Mouse (Mus musculus) CH12.LX (cell line): Measurements from ENCODE around the gene Eif2s3x. TPM values are rescaled to one million over a fixed set of nuclear protein-coding genes. Genes with fewer than 3 reads are reported as not detected.

ENCODE experiments used
- DNase-seq: peaks from one replicate; pipeline ENCODE4 v3.0.0-alpha.2; 2013; ENCODE audit errors: extremely low read depth
- H3K27ac ChIP-seq: 2 replicates; pipeline ENCODE4 v1.5.1; 2012; ENCODE audit warnings: low read depth, mild to moderate bottlenecking, control low read depth, moderate library complexity; ENCODE audit not compliant: insufficient read depth
- H3K27me3 ChIP-seq: replicated peaks from 2 replicates; pipeline ENCODE3; 2012; ENCODE audit warnings: inconsistent platforms
- H3K36me3 ChIP-seq, 2 experiments: replicated peaks in 1 of 2; 2 replicates each; pipeline versions ENCODE3 to v1.6.1; 2012; ENCODE audit warnings: inconsistent platforms in 1 of 2, low read length in 1 of 2, mild to moderate bottlenecking in 1 of 2, mixed read lengths in 1 of 2, moderate library complexity in 1 of 2; ENCODE audit not compliant: control insufficient read depth in 1 of 2, insufficient read depth in 1 of 2
- H3K4me1 ChIP-seq, 2 experiments: 2 replicates each; pipeline ENCODE4 v1.6.1; 2012; ENCODE audit warnings: inconsistent platforms in 1 of 2, moderate library complexity in 1 of 2; ENCODE audit not compliant: insufficient read depth in 2 of 2, control insufficient read depth in 1 of 2
- H3K4me2 ChIP-seq: 2 replicates; pipeline ENCODE4 v1.6.1; 2012; ENCODE audit warnings: low read depth, mild to moderate bottlenecking, control low read depth; ENCODE audit not compliant: poor library complexity, insufficient read depth, severe bottlenecking
- H3K4me3 ChIP-seq, 3 experiments: fragments of 150-350 bp in 1 of 3; sonication (generic) in 1 of 3; replicated peaks in 1 of 3; 2 replicates each; pipeline versions ENCODE3 to v1.5.1; 2011 to 2012; ENCODE audit warnings: low read depth in 2 of 3, low read length in 2 of 3, mild to moderate bottlenecking in 2 of 3, moderate library complexity in 2 of 3, control low read depth in 1 of 3, improper control_type of control experiment in 1 of 3, inconsistent platforms in 1 of 3, mixed read lengths in 1 of 3; ENCODE audit not compliant: poor library complexity in 1 of 3
- H3K79me2 ChIP-seq: replicated peaks from 2 replicates; pipeline ENCODE4 v1.6.1; 2012; ENCODE audit warnings: mild to moderate bottlenecking, moderate library complexity; ENCODE audit not compliant: control insufficient read depth, poor library complexity, insufficient read depth, severe bottlenecking; ENCODE audit errors: extremely low read depth
- H3K9ac ChIP-seq: 2 replicates; pipeline ENCODE4 v1.6.1; 2012; ENCODE audit warnings: low read depth, mild to moderate bottlenecking, control low read depth, moderate library complexity; ENCODE audit not compliant: insufficient read depth
- H3K9me3 ChIP-seq: replicated peaks from 2 replicates; pipeline ENCODE3; 2012; ENCODE audit warnings: low read length, inconsistent platforms, mixed read lengths
- CTCF ChIP-seq, 2 experiments: IDR thresholded peaks in 1 of 2; conservative IDR thresholded peaks in 1 of 2; 2 replicates each; pipeline ENCODE4 v1.5.1; 2011 to 2012; ENCODE audit warnings: low read depth in 2 of 2, low read length in 2 of 2, improper control_type of control experiment in 1 of 2, inconsistent platforms in 1 of 2, mild to moderate bottlenecking in 1 of 2, moderate library complexity in 1 of 2
- E2F4 ChIP-seq: IDR thresholded peaks from 2 replicates; pipeline ENCODE4 v1.6.1; 2011; ENCODE audit warnings: low read depth, low read length, improper control_type of control experiment; ENCODE audit not compliant: insufficient replicate concordance
- ETS1 ChIP-seq: conservative IDR thresholded peaks from 2 replicates; pipeline ENCODE4 v1.6.1; 2012; ENCODE audit warnings: low read depth, mild to moderate bottlenecking, inconsistent platforms, low read length, improper control_type of control experiment, moderate library complexity
- IRF4 ChIP-seq: IDR thresholded peaks from 2 replicates; pipeline ENCODE4 v1.6.1; 2014; ENCODE audit warnings: low read depth, mild to moderate bottlenecking, inconsistent platforms, low read length, improper control_type of control experiment
- MAX ChIP-seq: IDR thresholded peaks from 2 replicates; pipeline ENCODE4 v1.6.1; 2011; ENCODE audit warnings: low read length, improper control_type of control experiment
- MAZ ChIP-seq: IDR thresholded peaks from 2 replicates; pipeline ENCODE4 v1.6.1; 2012; ENCODE audit warnings: low read depth, mild to moderate bottlenecking, inconsistent platforms, low read length, improper control_type of control experiment, moderate library complexity
- MXI1 ChIP-seq: IDR thresholded peaks from 2 replicates; pipeline ENCODE4 v1.6.1; 2011; ENCODE audit warnings: mild to moderate bottlenecking, low read depth, low read length, improper control_type of control experiment
- MYC ChIP-seq: IDR thresholded peaks from 2 replicates; pipeline ENCODE4 v1.6.1; 2011; ENCODE audit warnings: low read depth, mild to moderate bottlenecking, improper control_type of control experiment, low read length
- NRF1 ChIP-seq: IDR thresholded peaks from 2 replicates; pipeline ENCODE4 v1.6.1; 2014; ENCODE audit warnings: low read depth, mild to moderate bottlenecking, inconsistent platforms, low read length, improper control_type of control experiment, moderate library complexity
- PAX5 ChIP-seq: IDR thresholded peaks from 2 replicates; pipeline ENCODE4 v1.6.1; 2012; ENCODE audit warnings: low read length, inconsistent platforms, mixed read lengths
- RAD21 ChIP-seq: IDR thresholded peaks from 2 replicates; pipeline ENCODE4 v1.6.1; 2011; ENCODE audit warnings: low read depth, mild to moderate bottlenecking, low read length, improper control_type of control experiment, moderate library complexity
- RCOR1 ChIP-seq: conservative IDR thresholded peaks from 2 replicates; pipeline ENCODE4 v1.6.1; 2012; ENCODE audit warnings: low read depth, mild to moderate bottlenecking, inconsistent platforms, low read length, improper control_type of control experiment
- SIN3A ChIP-seq: IDR thresholded peaks from 2 replicates; pipeline ENCODE4 v1.6.1; 2012; ENCODE audit warnings: low read length, improper control_type of control experiment, inconsistent platforms
- TCF12 ChIP-seq: IDR thresholded peaks from 2 replicates; pipeline ENCODE4 v1.6.1; 2014; ENCODE audit warnings: low read depth, mild to moderate bottlenecking, inconsistent platforms, low read length, improper control_type of control experiment
- UBTF ChIP-seq: IDR thresholded peaks from 2 replicates; pipeline ENCODE4 v1.6.1; 2012; ENCODE audit warnings: low read depth, mild to moderate bottlenecking, inconsistent platforms, low read length, improper control_type of control experiment, moderate library complexity
- USF1 ChIP-seq: IDR thresholded peaks from 2 replicates; pipeline ENCODE4 v1.6.1; 2014; ENCODE audit warnings: low read depth, mild to moderate bottlenecking, inconsistent platforms, low read length, improper control_type of control experiment
- ZKSCAN1 ChIP-seq: IDR thresholded peaks from 2 replicates; pipeline ENCODE4 v1.6.1; 2012; ENCODE audit warnings: low read depth, inconsistent platforms, low read length, improper control_type of control experiment, borderline replicate concordance
- ZMIZ1 ChIP-seq: IDR thresholded peaks from 2 replicates; pipeline ENCODE4 v1.6.1; 2012; ENCODE audit warnings: low read depth, mild to moderate bottlenecking, inconsistent platforms, low read length, improper control_type of control experiment
- dilution Hi-C: fragments of 300-500 bp; cut with MboI; formaldehyde crosslinking; loops from 2 replicates; pipeline ENCODE4 v1.14.3; 2020; ENCODE audit warnings: low sequenced_read_pairs; ENCODE audit not compliant: extremely low pct_unique_long_range_greater_than_20kb, extremely low pct_ligation_motif_present
- in situ Hi-C: fragments of 300-500 bp; cut with MboI; formaldehyde crosslinking; loops from 3 replicates; pipeline ENCODE4 v1.14.3; 2019; ENCODE audit warnings: low sequenced_read_pairs, low pct_ligation_motif_present, low pct_unique_long_range_greater_than_20kb, mixed read lengths
- polyA plus RNA-seq: library from polyadenylated mRNA; unstranded; fragments of >175 nt; gene quantifications from 2 replicates; pipeline ENCODE4 v1.2.1, GENCODE M21; 2012; ENCODE audit warnings: low read depth; ENCODE audit not compliant: insufficient read length
- total RNA-seq, 2 experiments: library from RNA; depleted of rRNA; stranded (reverse); fragments of 300-350 nt in 1 of 2; fragments of >200 nt in 1 of 2; gene quantifications; 2 replicates each; pipeline ENCODE4 v1.2.3; 2012 to 2014

Eif2s3x gene
- total and polyA plus RNA-seq, 3 experiments, result 130 to 272 (median 244) TPM

DNA sequence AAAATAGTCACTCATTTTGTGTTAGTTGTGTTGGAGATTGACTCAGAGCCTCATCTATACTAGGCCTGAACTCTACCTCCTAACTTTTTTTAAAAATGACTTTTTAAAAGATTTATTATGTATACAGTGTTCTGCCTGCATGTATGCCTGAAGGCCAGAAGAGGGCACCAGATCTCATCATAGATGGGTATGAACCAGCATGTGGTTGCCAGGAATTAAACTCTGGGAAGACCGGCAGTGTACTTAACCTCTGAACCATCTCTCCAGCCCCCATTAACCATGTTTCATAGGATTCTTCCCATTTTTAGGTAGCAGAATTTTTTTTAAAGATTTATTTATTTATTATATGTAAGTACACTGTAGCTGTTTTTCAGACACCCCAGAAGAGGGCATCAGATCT lies 27.5 kb downstream of the Eif2s3x start:
- dilution Hi-C loops (no loop called here), in situ Hi-C loops (no loop called here)
- Histone ChIP-seq H3K9ac (no peak overlapping the region), H3K36me3 (no peaks in the 10 kb centered on the region), H3K4me3 (no peak overlapping the region), H3K4me2 (no peak overlapping the region), H3K4me1 (no peaks in the 10 kb centered on the region), H3K9me3 (no peaks in the 10 kb centered on the region), H3K27me3 (no peaks in the 10 kb centered on the region), H3K27ac (no peak overlapping the region), H3K79me2 (no peaks in the 10 kb centered on the region)
- peak; percentile 27 for DNase-seq
- no peak for TF ChIP-seq IRF4
- TF ChIP-seq CTCF (conservative IDR thresholded peaks at IDR 0.05 in 1 of 2, IDR thresholded peaks at IDR 0.05 in 1 of 2; ENCODE audit: low read depth in 2 of 2, low read length in 2 of 2), result peak in 1 of 2 experiments; percentile 57; a peak in 2 of 4 replicates
- TF ChIP-seq MYC, result no peak
- TF ChIP-seq SIN3A, result no peak
- TF ChIP-seq ZKSCAN1, result no peak
- peak; percentile 6 for TF ChIP-seq RAD21

DNA sequence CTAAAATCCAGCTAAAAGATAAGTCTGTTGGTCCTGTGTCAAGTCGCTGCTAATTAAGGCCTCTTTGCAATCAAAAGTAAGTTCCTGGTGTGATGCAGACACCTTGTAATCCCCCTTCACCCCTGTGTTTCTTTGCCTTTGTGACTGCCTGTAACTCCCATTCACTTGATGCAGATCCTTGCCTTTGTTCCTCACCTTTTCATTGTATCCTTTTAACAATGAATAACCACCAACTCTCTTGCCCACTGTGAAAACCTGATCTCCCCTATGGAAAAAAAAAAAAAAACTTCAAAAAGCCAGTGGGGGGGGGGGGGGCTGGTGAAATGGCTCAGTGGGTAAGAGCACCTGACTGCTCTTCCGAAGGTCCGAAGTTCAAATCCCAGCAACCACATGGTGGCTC lies 28.8 kb downstream of the Eif2s3x start:
- no peaks in the 10 kb centered on the region for H3K4me1 ChIP-seq
- H3K36me3 ChIP-seq, result no peaks in the 10 kb centered on the region
- H3K27ac ChIP-seq, result no peak overlapping the region
- no peaks in the 10 kb centered on the region for H3K27me3 ChIP-seq
- no peak overlapping the region for H3K4me2 ChIP-seq
- H3K4me3 ChIP-seq, result no peak overlapping the region
- no peak overlapping the region for H3K9ac ChIP-seq
- H3K9me3 ChIP-seq, result no peaks in the 10 kb centered on the region
- DNase-seq, result no peak
- in situ Hi-C loops, result no loop called here
- TF ChIP-seq MAX, result no peak
- TF ChIP-seq PAX5, result no peak
- TF ChIP-seq USF1, result no peak
- no peak for TF ChIP-seq ETS1
- no peak for TF ChIP-seq MXI1
- TF ChIP-seq ZMIZ1, result no peak
- no peak for TF ChIP-seq TCF12
- no peak for TF ChIP-seq UBTF
- no peak for TF ChIP-seq NRF1
- TF ChIP-seq MAZ, result no peak
- no peak for TF ChIP-seq RCOR1
- no peak for TF ChIP-seq E2F4
- dilution Hi-C loops, result no loop called here
- no peaks in the 10 kb centered on the region for H3K79me2 ChIP-seq
